Mouse (Mus musculus): ENCODE data around the gene Slc9c1. TPM values are rescaled to one million over a fixed set of nuclear protein-coding genes. Genes with fewer than 3 reads are reported as not detected.
A peak's percentile ranks its signal among the peaks of the same experiment; 100 is the strongest.

Slc9c1 gene
- polyA plus RNA-seq, 1 experiment from 2014 or later, result not detected

DNA sequence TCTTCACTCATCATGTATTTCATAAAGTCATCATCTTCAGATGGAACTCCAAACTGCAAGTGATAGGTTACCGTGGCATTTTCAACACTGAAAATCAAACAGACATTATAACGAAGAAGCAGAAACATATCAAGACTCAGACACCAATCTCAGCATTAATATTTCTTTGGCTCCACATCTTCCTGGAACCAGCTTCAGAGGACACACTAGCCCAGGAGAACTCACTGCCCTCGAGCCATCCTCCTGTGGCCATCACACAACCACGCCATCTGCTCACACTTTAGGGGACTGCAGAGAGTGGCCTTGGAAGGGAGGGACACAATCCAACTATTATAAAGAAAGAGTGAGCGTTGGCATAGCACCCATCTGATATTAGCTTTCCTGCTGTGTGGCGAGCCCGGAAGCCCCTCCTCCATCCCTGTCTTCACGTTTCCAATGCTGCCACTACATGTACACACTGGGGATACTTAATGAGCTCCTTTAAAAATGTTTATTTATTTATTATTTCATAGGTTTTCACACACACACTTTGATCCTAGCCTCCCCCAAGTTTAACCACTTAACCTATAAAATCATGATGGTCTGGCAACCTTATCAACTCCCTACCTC, 94.5 kb downstream of the Slc9c1 start:
- 69% methylated on average over 8 of the region's 8 CpGs for WGBS (ENCODE audit: insufficient replicate concordance)
- no peaks in the 10 kb centered on the region for H3K9me3 ChIP-seq (replicated peaks)
- no peaks in the 10 kb centered on the region for H3K36me3 ChIP-seq

GRCm38 (mm10) chr16:45630347-45630960, 95.3 kb downstream of the Slc9c1 start:
- no peak for ATAC-seq
- WGBS (ENCODE audit: insufficient replicate concordance), result 54% methylated on average over 5 of the region's 5 CpGs
- Histone ChIP-seq H3K4me2 (no peak overlapping the region), H3K27me3 (replicated peaks) (no peaks in the 10 kb centered on the region), H3K9ac (no peak overlapping the region), H3K36me3 (no peaks in the 10 kb centered on the region), H3K4me1 (no peaks in the 10 kb centered on the region), H3K9me3 (replicated peaks) (no peaks in the 10 kb centered on the region), H3K4me3 (no peak overlapping the region), H3K27ac (no peak overlapping the region)

More for the DNA sequence above, 94.5 kb downstream of the Slc9c1 start:
- H3K4me2 ChIP-seq, result no peak overlapping the region
- no peak for ATAC-seq
- peaks cover 6% of the 10 kb centered on the region; the same call in 1 of the 2 replicates for H3K4me1 ChIP-seq
- no peak overlapping the region for H3K9ac ChIP-seq
- H3K27me3 ChIP-seq (replicated peaks), result no peaks in the 10 kb centered on the region
- H3K4me3 ChIP-seq, result no peak overlapping the region
- H3K27ac ChIP-seq, result no peak overlapping the region

DNA sequence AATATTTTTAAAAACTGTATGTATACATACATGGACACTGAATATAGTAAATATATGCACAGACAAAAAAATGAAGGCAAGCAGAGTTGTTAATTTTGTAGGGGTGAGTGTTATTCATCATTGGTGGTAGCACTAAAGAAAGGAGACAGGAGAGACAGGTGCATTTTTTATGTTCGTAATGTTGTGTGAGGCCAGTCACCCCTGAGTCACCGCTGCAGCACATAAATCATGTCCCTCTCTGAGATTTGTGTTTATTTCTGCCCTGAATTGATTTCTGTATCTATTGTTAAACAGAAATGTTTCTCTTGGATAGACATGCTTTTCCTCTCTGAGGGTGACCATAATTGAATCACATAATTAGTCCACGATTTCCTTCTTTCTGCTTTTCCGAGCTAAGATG, 97.3 kb downstream of the Slc9c1 start:
- Histone ChIP-seq H3K4me1 (no peaks in the 10 kb centered on the region), H3K9me3 (replicated peaks) (no peaks in the 10 kb centered on the region), H3K27ac (no peak overlapping the region), H3K27me3 (replicated peaks) (no peaks in the 10 kb centered on the region), H3K4me3 (no peak overlapping the region), H3K4me2 (no peak overlapping the region), H3K9ac (no peak overlapping the region), H3K36me3 (no peaks in the 10 kb centered on the region)
- WGBS (ENCODE audit: insufficient replicate concordance), result 78% methylated on average over 4 of the region's 4 CpGs
- ATAC-seq, result no peak

DNA sequence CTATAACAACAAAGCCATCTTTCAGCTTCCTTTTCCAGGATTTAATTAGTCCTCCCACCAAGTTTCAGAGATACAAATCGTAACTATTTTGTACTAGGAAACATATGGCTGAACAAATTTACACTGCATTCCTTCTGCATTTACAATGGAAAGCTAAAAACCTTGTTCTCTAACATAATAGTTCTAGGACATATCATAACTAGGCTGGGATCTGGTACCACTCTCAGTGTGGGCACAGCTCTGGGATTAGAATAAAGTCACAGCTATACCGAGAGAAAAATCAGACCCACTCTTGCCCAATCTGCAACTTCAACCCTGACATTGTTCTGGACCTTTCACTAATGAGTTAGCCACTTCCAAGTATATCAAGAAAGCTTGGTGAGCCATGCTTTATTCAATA, 100.7 kb downstream of the Slc9c1 start:
- ATAC-seq, result no peak
- Histone ChIP-seq H3K4me1 (no peaks in the 10 kb centered on the region), H3K9ac (no peak overlapping the region), H3K4me2 (no peak overlapping the region), H3K36me3 (no peaks in the 10 kb centered on the region), H3K9me3 (replicated peaks) (no peaks in the 10 kb centered on the region), H3K27me3 (replicated peaks) (no peaks in the 10 kb centered on the region), H3K4me3 (no peak overlapping the region), H3K27ac (no peak overlapping the region)
- WGBS (ENCODE audit: insufficient replicate concordance), result 76% methylated on average over 2 of the region's 2 CpGs

GRCm38 (mm10) chr16:45640070-45640762, 105.1 kb downstream of the Slc9c1 start:
- Histone ChIP-seq H3K9ac (no peak overlapping the region), H3K4me2 (no peak overlapping the region), H3K36me3 (no peaks in the 10 kb centered on the region), H3K9me3 (replicated peaks) (no peaks in the 10 kb centered on the region), H3K27ac (no peak overlapping the region), H3K4me3 (no peak overlapping the region), H3K4me1 (peaks cover 11% of the 10 kb centered on the region), H3K27me3 (replicated peaks) (no peaks in the 10 kb centered on the region)
- 74% methylated on average over 10 of the region's 10 CpGs for WGBS (ENCODE audit: insufficient replicate concordance)
- no peak for ATAC-seq

DNA sequence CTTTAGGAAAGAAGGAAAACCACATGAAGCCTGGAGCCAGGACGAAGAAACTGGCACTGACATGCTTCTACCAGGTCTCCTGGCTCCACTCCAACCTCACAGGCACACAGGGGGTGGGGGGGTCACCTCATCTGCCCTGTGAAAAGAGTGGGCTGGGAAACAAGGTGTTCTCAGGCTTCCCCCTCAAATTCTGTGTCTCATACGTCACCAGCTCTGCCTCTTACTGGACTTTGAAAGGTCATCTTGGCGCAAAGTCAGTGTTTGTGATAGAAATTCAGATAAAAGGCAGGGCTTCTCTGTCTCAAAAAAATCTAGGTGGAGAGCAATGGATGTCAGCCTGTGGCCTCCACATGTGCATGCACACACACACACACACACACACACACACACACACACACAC, 106.2 kb downstream of the Slc9c1 start:
- no peak for ATAC-seq
- Histone ChIP-seq H3K4me2 (no peak overlapping the region), H3K4me3 (no peak overlapping the region), H3K9me3 (replicated peaks) (no peaks in the 10 kb centered on the region), H3K9ac (no peak overlapping the region), H3K27me3 (replicated peaks) (no peaks in the 10 kb centered on the region), H3K27ac (no peak overlapping the region), H3K4me1 (peaks cover 11% of the 10 kb centered on the region), H3K36me3 (no peaks in the 10 kb centered on the region)
- WGBS (ENCODE audit: insufficient replicate concordance), result 58% methylated on average over 3 of the region's 3 CpGs

DNA sequence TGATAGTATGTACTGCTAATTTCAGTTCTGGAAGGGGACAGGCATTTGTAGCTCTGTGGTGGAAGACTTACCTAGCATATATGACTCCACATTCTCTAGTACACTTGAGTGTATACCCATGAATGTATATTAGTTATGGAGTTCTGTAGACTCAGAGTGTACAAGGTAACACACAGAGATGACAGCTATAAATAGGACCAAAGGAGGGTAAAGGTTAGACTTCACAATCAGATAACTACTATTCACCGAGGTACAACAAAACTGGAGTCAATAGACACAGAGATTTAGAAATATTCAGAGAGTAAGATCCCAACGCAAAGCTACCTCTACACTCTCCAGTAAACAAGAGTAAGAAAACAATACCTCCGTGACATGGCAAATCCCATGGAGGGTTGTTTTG, 108.8 kb downstream of the Slc9c1 start:
- Histone ChIP-seq H3K4me3 (no peak overlapping the region), H3K4me1 (peaks cover 11% of the 10 kb centered on the region), H3K27me3 (replicated peaks) (no peaks in the 10 kb centered on the region), H3K36me3 (no peaks in the 10 kb centered on the region), H3K27ac (no peak overlapping the region), H3K9ac (no peak overlapping the region), H3K9me3 (replicated peaks) (no peaks in the 10 kb centered on the region), H3K4me2 (no peak overlapping the region)
- ATAC-seq, result no peak
- 67% methylated on average over 3 of the region's 3 CpGs for WGBS (ENCODE audit: insufficient replicate concordance)

DNA sequence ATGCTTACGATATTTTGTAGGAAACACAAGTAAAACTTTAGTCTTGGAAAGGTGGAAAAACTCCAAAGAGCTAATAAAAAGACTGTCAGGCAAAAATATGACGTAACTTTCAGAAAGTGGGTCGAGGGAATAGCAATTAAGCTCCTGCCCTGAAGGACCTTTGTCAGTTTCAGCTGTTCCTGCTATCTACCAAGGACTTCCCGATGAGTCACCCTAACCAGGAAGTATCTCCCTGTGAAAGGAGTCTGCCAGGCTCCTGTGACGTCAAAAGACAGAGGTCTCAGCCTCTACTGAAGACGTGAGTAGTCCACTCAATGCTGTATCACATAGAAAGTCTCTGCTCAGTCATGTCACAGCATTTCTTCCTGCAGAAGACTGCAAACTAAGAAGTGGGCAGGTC, 109.3 kb downstream of the Slc9c1 start:
- Histone ChIP-seq H3K27me3 (replicated peaks) (no peaks in the 10 kb centered on the region), H3K27ac (no peak overlapping the region), H3K4me3 (no peak overlapping the region), H3K4me1 (peaks cover 11% of the 10 kb centered on the region), H3K9ac (no peak overlapping the region), H3K4me2 (no peak overlapping the region), H3K36me3 (no peaks in the 10 kb centered on the region), H3K9me3 (replicated peaks) (no peaks in the 10 kb centered on the region)
- 34% methylated on average over 6 of the region's 6 CpGs for WGBS (ENCODE audit: insufficient replicate concordance)
- ATAC-seq, result no peak

GRCm38 (mm10) chr16:45651497-45651896, 116.4 kb downstream of the Slc9c1 start:
- Histone ChIP-seq H3K27ac (no peak overlapping the region), H3K4me3 (no peak overlapping the region), H3K9me3 (replicated peaks) (no peaks in the 10 kb centered on the region), H3K36me3 (no peaks in the 10 kb centered on the region), H3K9ac (no peak overlapping the region), H3K4me2 (no peak overlapping the region), H3K27me3 (replicated peaks) (no peaks in the 10 kb centered on the region), H3K4me1 (peaks cover 20% of the 10 kb centered on the region)
- WGBS (ENCODE audit: insufficient replicate concordance), result 28% methylated on average over 2 of the region's 2 CpGs
- no peak for ATAC-seq

DNA sequence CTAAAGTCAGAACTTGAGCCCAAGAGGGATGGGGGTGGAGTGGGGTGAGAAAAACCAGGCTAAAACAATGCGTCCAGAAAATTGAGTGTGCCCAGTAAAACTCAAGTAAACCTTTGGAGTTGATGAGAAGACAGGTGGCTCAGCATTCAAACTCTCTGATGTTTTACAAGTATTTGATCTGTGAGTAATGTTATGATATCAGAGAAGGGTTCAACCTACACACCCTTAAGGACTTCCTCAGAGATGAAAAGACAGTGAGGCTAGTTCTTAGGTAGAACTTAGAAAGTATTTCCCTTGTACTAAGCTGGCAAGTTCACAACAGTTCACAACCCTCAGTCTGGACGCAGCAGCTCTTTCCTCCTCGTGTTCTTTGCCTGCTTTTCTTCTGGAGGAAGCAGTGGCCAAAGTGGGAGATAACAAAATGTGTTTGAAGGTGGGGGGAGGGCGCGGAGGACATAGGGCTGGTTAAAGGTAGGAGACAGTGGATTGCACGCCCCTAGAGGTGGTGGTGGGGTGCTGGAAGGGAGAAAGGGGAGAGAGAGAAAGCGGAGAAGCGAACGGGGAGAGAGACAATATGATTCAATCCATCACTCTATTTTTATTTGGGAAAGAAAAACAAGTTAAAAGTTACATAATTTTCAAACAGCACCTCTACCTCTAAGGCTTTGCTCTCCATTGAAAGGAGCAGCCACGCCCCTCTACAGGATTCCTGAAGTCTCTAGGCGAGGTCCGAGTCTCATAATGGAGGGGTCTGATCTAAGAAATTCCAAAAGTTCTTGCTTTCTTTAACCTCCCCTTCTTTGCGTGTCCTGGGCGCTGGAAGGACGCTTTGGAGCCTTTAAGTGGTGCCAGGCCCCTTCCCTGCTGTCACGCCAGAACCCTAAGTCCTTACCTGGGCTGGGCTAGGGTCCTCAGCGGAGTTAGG, 118.2 kb downstream of the Slc9c1 start:
- H3K36me3 ChIP-seq, result no peaks in the 10 kb centered on the region
- no peak overlapping the region for H3K27ac ChIP-seq
- 15% methylated on average over 17 of the region's 17 CpGs for WGBS (ENCODE audit: insufficient replicate concordance)
- no peaks in the 10 kb centered on the region for H3K27me3 ChIP-seq (replicated peaks)
- H3K4me1 ChIP-seq, result peaks cover 32% of the 10 kb centered on the region
- H3K4me3 ChIP-seq, result peak overlapping the region; percentile 30
- H3K9me3 ChIP-seq (replicated peaks), result no peaks in the 10 kb centered on the region
- peak overlapping the region; percentile 61 for H3K4me2 ChIP-seq
- H3K9ac ChIP-seq, result peak overlapping the region; percentile 23; the same call in 1 of the 2 replicates
- no peak for ATAC-seq

DNA sequence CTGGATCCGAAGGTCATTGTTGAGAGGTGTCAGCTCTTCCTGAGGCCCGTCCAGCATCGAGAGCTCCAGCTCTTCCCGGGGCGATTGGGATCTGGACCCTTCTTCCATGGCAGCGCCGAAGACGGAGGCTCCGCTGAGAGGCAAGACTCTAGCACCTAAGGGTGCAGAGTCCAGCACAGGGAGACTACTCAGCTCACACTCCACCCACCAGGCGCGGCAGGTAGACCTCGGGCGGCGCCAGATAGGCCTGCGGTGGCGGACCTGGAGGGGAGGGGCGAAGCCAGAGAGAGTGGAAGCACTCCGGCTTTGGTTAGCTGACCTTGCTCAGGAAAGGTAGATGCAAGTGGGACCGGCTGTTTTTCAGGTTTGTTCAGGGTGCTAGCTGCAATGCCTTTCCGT, 118.8 kb downstream of the Slc9c1 start, which contains the start of gene BC016579:
Gene BC016579 (minus strand): TSS at position 135 of the 399 bp plus-strand sequence.
- WGBS (ENCODE audit: insufficient replicate concordance), result 22% methylated on average over 20 of the region's 20 CpGs
- Histone ChIP-seq H3K27me3 (replicated peaks) (no peaks in the 10 kb centered on the region), H3K27ac (no peak within 1 kb of the TSS), H3K9ac (peak within 1 kb of the TSS; percentile 23), H3K36me3 (no peaks in the 10 kb centered on the region), H3K9me3 (replicated peaks) (no peaks in the 10 kb centered on the region), H3K4me1 (peaks cover 38% of the 10 kb centered on the region), H3K4me2 (peak within 1 kb of the TSS; percentile 61), H3K4me3 (peak within 1 kb of the TSS; percentile 30)
- peak; percentile 71 for ATAC-seq

All from liver, embryonic 12.5 days (tissue).